Mouse (Mus musculus) B cell, adult 2 months (primary cell): Measurements from ENCODE around the gene Drp2.

Experiments
- DNase-seq, 2 experiments: peaks; one replicate each; pipeline ENCODE4 v3.0.0; 2022

Gene Drp2

GRCm38 (mm10) chrX:134403863-134404583 lies at the start of gene Drp2:
Drp2 (plus strand) TSS chrX:134404551.
- peak in 1 of 2 experiments; percentile 2 for DNase-seq

GRCm38 (mm10) chrX:134359336-134359735 lies 45.0 kb upstream of the Drp2 start:
- DNase-seq, result no peak

GRCm38 (mm10) chrX:134362156-134362555 lies 42.2 kb upstream of the Drp2 start:
- no peak for DNase-seq

GRCm38 (mm10) chrX:134365421-134365820 lies 38.9 kb upstream of the Drp2 start:
- DNase-seq, result no peak

GRCm38 (mm10) chrX:134366547-134366946 lies 37.8 kb upstream of the Drp2 start:
- DNase-seq, result no peak

- DNase-seq, result peak in 1 of 2 experiments; percentile 4
Observed at GRCm38 (mm10) chrX:134371279-134371678, 33.1 kb upstream of the Drp2 start.

GRCm38 (mm10) chrX:134374190-134374589 lies 30.2 kb upstream of the Drp2 start:
- no peak for DNase-seq

GRCm38 (mm10) chrX:134384896-134385295 lies 19.5 kb upstream of the Drp2 start:
- no peak for DNase-seq

- DNase-seq, result no peak
Observed at GRCm38 (mm10) chrX:134398972-134399371, 5.4 kb upstream of the Drp2 start.

- no peak for DNase-seq
Observed at GRCm38 (mm10) chrX:134404584-134404955, 219 bp downstream of the Drp2 start.

- DNase-seq, result no peak
Observed at GRCm38 (mm10) chrX:134409354-134409900, 5.1 kb downstream of the Drp2 start.

GRCm38 (mm10) chrX:134412096-134412495 lies 7.7 kb downstream of the Drp2 start:
- no peak for DNase-seq

GRCm38 (mm10) chrX:134420097-134420496 lies 15.7 kb downstream of the Drp2 start:
- no peak for DNase-seq

GRCm38 (mm10) chrX:134424263-134424662 lies 19.9 kb downstream of the Drp2 start:
- DNase-seq, result no peak

GRCm38 (mm10) chrX:134425798-134426197 lies 21.4 kb downstream of the Drp2 start:
- DNase-seq, result no peak

GRCm38 (mm10) chrX:134426819-134427218 lies 22.5 kb downstream of the Drp2 start:
- DNase-seq, result no peak

- no peak for DNase-seq
Observed at GRCm38 (mm10) chrX:134427307-134427706, 23.0 kb downstream of the Drp2 start.

GRCm38 (mm10) chrX:134474988-134475710 lies 70.8 kb downstream of the Drp2 start:
- no peak for DNase-seq

GRCm38 (mm10) chrX:134476290-134476689 lies 71.9 kb downstream of the Drp2 start, which contains the start of gene Taf7l:
Taf7l (minus strand) TSS chrX:134476490.
- DNase-seq, result no peak

GRCm38 (mm10) chrX:134481720-134482119 lies 77.4 kb downstream of the Drp2 start:
- no peak for DNase-seq

GRCm38 (mm10) chrX:134500651-134501050 lies 96.3 kb downstream of the Drp2 start:
- DNase-seq, result no peak
